16 mouse cellular contexts compared by ENCODE assay signal in the genomic region with DNA sequence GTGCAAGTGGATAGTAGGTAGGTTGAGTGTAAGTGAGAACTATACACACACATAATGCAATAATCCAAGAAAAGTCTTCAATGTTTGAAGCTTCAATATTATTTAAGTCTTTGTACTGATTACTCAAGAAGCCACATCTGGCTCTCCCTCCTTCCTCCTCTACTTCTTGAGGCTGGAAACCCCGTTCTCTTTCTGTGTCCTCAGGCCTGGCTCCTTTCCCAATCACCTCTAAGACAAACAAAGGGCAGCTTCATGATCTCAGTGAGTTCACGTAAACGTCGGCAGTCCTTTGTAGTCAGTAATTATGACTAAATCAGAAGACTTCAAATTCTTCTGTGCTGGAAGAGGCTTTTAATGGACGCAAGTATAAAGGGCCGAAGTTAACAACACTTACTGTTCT.
"Had no signal": no experiment of that assay in that cellular context is flagged by ENCODE, and none has a peak within 500 bp of the region (broad histone marks: within the 10 kb centered on the region; RNA-seq: fewer than 3 reads in every experiment).

No protein-coding gene starts in this region.

- H3K4me1 ChIP-seq: neural tube, embryonic 13.5 days; stomach, embryonic 15.5 days had no signal

- H3K36me3 ChIP-seq: neural tube, embryonic 13.5 days; neural tube, embryonic 15.5 days; stomach, embryonic 15.5 days had no signal

- H3K27me3 ChIP-seq: neural tube, embryonic 15.5 days; stomach, embryonic 15.5 days had no signal

- DNase-seq: retina, postnatal 1 day; right cerebral cortex, adult 18-20 months; right cerebral cortex, postnatal 14 days; right cerebral cortex, postnatal 25 days; right cerebral cortex, postnatal 4 days; spleen, adult 18-20 months; thymus, adult 18-20 months; thymus, adult 2 months; thymus, postnatal 14 days; thymus, postnatal 25 days; thymus, postnatal 36 days; thymus, postnatal 4 days had no signal

- H3K27ac ChIP-seq: neural tube, embryonic 13.5 days; neural tube, embryonic 15.5 days; stomach, embryonic 15.5 days; stomach, postnatal 0 days had no signal

- H3K9me3 ChIP-seq: neural tube, embryonic 13.5 days; neural tube, embryonic 15.5 days; stomach, embryonic 15.5 days had no signal

- H3K4me2 ChIP-seq: neural tube, embryonic 13.5 days; neural tube, embryonic 15.5 days; stomach, embryonic 15.5 days had no signal

- H3K4me3 ChIP-seq: neural tube, embryonic 13.5 days; neural tube, embryonic 15.5 days; stomach, embryonic 15.5 days had no signal

- H3K9ac ChIP-seq: neural tube, embryonic 13.5 days; neural tube, embryonic 15.5 days; stomach, embryonic 15.5 days had no signal
